Mouse (Mus musculus) mouse trophoblast stem cell (cell line): ENCODE results near the gene Ikzf1.

Source experiments
- in situ Hi-C, 2 experiments: fragments of 300-500 bp; cut with MseI, MboI; formaldehyde crosslinking; loops; 2 replicates in 1 of 2; 3 replicates in 1 of 2; pipeline ENCODE4 v1.15.1; 2025

The Ikzf1 gene

DNA sequence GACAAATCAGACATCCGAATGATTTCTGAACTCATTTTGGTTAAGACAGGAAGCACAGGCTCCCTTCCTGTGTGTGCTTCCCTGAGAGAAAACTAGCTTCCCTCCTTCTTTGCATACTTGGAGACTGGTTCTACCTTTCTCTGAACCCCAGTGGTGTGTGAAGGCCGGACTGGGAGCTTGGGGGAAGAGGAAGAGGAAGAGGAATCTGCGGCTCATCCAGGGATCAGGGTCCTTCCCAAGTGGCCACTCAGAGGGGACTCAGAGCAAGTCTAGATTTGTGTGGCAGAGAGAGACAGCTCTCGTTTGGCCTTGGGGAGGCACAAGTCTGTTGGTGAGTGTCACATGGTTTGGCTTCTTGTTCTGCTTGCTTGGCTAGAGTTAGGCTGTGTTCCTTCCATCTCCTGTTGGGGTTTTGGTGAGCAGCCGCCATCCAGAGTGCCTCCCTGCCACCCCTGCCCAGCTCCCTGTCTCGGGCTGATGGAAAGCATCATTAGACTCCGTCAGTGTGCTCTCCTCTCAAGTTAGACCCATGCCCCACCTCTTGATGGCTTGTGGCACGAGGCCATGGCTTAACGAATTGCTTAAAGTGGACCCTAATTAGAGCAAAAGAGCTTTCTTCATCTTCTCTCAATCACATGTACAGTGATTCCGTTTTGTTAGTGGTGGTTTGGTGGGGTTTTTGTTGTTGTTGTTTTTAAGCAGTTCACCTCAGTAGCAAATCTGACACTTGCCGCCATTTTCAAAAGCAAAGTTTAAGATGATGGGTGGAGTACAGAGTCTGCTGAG is 5.4 kb downstream of the Ikzf1 start:
- in situ Hi-C loops = no loop called here

DNA sequence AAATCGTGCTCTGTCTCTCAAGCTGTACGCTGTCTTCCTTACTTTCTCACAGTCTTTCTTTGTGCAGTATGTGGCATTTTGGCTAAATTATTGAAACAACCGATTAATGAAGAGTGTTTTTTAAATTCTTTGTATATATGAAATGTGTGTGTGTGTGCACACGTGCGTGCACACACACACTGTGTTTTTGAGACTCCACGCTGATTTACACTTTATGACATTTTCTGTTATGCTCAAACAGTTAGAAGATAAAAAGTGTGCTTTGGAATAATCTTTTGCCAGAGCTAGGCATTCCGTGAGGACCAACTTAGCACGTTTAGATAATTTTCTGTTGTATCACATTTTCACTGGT is 6.0 kb downstream of the Ikzf1 start:
- in situ Hi-C loops = no loop called here

- in situ Hi-C loops = no loop called here
These were observed 6.7 kb downstream of the Ikzf1 start for GRCm38 (mm10) chr11:11691324-11692058.

- in situ Hi-C loops = no loop called here
These were observed 7.9 kb downstream of the Ikzf1 start for GRCm38 (mm10) chr11:11692558-11693166.

- in situ Hi-C loops = no loop called here
These were observed 8.6 kb downstream of the Ikzf1 start for GRCm38 (mm10) chr11:11693446-11693845.

DNA sequence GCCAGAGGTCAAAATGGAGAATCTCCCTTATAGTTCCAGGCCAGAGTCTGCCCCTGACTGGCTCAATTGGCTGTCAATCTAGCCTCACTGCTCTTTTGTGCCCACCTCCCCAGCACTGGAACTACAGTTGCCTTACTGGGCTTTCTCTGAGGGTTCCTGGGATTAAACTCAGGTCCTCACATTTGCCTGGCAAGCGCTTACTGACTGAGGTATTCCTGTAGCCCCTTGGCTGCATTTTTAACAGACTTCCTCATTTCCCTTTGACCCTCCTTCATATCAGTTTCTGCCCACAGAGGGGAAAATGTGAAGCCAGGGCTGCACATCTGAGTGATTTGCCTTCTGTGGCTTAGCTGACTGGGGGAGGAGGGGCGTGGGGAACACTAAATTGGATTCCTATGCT is 9.3 kb downstream of the Ikzf1 start:
- in situ Hi-C loops = no loop called here

- in situ Hi-C loops = no loop called here
These were observed 9.8 kb downstream of the Ikzf1 start for GRCm38 (mm10) chr11:11694472-11695177.

GRCm38 (mm10) chr11:11695211-11695887 is 10.5 kb downstream of the Ikzf1 start:
- in situ Hi-C loops = no loop called here

- in situ Hi-C loops = no loop called here
These were observed 11.1 kb downstream of the Ikzf1 start for GRCm38 (mm10) chr11:11695907-11696306.

GRCm38 (mm10) chr11:11696814-11697213 is 12.0 kb downstream of the Ikzf1 start:
- in situ Hi-C loops = no loop called here

DNA sequence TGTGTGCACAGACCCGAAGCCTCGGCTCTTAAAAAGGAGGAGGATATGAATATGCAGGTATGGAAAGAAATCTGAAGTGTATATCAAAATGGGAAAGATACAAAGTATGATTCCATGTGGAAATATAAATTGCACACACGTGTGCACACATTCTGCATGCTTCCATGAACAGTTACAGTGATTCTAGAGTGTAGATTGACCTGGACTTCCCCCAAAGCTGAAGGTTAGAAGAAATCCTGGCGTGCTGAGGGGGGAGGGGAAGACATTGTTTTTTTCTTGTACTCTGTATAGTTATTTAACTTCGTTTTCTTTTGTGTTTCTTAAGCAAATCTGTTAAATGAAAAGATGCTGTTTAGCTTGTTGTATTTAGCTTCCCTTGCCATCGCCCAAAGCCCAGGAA is 16.6 kb downstream of the Ikzf1 start:
- in situ Hi-C loops = no loop called here

DNA sequence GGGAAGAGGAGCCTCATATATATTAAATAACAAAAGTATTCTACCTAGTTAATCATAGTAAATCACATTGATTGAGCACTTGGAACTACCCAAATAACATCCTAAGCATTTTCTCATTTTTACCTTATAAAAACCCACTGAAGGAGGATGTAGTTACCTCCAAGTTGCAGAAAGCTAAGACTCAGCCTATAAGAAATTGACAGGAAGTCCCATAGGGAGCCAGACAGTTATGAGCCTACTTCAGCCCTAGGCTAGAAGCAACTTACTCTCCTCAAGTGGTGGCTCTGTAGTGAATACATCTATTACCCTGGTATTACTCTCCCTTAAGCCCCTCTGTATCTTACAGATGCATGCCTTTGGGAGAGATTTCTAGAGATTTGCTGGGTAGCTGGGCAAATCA is 19.0 kb downstream of the Ikzf1 start:
- in situ Hi-C loops = no loop called here

DNA sequence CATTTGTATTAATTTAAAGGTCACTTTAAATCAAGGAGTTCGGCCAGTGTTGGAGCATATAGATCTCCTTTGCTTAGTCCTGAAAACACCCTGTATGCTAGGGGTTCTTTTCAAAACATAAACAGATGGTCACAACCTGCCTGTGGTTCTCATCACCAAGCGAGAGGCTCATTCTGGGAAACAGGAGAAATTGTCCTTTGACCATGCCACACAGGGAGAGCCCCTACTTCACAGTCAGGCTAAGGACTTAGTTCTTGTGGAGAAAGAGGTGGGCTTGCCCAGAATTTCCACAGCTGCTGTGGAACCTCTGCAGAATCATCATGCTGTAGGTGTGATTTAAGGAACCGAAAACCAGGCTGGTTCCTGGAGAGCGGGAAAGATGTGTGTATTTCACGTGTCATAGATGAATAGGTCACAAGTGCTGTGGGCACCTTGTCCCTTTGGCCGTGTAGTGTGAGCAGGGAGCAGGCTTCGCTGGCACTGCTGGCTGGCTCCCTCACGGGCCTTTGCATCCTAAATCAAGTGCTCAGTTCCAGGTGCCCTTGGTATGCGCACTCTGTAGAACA is 23.4 kb downstream of the Ikzf1 start:
- in situ Hi-C loops = no loop called here

- in situ Hi-C loops = no loop called here
These were observed 24.5 kb downstream of the Ikzf1 start for GRCm38 (mm10) chr11:11709311-11709710.

GRCm38 (mm10) chr11:11710718-11711117 is 25.9 kb downstream of the Ikzf1 start:
- in situ Hi-C loops = no loop called here

DNA sequence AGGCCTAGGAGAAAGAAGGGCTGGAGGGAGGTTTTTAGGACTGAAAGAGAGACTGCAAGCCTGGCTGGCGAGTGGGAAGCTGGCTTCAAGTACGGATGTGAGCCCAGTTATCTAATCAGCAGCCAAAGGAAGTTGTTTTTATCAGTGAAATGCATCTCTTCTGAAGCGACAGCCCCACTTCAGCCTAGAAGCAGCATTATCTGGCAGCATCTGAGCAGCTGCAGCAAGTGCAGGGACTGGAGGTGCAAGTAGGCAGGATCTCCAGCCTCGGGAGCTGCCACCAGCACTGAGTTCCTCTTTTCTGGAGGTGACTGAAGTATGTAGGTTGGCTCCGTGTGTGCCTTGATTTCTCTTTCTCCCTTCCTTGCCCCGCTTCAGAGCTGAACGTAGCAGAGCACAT is 26.9 kb downstream of the Ikzf1 start:
- in situ Hi-C loops = no loop called here

GRCm38 (mm10) chr11:11714676-11715075 is 29.9 kb downstream of the Ikzf1 start:
- in situ Hi-C loops = no loop called here

- in situ Hi-C loops = no loop called here
These were observed 31.3 kb downstream of the Ikzf1 start for GRCm38 (mm10) chr11:11715963-11716691.

DNA sequence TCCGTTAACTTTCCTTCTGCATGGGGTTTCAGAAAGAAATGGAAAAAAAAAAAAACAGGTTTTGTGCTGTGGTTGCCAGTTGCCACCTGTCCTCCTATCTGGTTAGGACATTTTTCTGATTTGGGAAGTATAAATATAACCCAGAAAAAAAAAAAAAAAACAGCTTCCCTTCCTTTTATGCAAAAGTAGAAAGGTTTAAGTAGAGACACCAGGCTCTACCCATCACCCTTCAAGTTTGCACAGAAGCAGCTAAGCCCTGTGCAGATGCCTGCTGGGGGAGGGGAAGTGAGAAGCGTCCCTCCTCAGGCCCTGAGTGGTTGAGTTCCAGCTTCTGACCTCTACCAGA is 31.9 kb downstream of the Ikzf1 start:
- in situ Hi-C loops = no loop called here

DNA sequence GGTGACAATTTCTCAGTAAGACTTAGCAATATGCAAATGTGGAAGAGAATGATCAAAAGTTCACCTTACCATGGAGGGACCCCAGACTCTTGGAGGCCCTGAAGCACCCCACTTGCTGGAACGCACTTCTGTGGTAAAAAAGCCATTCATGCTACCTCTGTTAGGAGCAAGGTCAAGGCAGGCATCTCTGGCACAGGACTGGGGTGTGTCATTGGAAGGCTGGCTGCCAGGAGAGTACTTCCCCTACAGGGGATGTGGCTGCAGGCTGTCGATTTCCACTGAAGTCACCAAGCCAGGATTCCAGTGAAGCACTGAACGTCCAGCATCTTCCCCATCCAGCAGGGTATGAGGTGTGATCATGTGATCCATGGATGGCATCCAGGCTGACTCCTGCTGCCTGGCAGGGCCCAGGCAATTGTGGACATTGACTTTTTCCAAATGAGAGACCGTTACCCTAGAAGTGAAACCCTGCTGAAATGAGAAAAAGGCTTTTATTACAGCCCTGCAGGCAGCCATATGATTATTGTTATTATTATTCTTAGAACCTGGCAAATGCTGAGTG is 32.9 kb downstream of the Ikzf1 start:
- in situ Hi-C loops = no loop called here
